9 mouse cellular contexts compared by ENCODE assay signal in genomic region chr2:35676075-35676665, GRCm38 (mm10).
DNase-seq lines count a peak whose midpoint lies in the region; ATAC-seq lines count a peak whose summit lies in the region.
"Had no signal": no experiment of that assay in that cellular context is flagged by ENCODE, and none has a peak within 500 bp of the region (broad histone marks: within the 10 kb centered on the region; RNA-seq: fewer than 3 reads in every experiment).

No protein-coding gene starts in this region.

- H3K9me3 ChIP-seq in kidney, embryonic 15.5 days (replicated peaks), result no peaks in the 10 kb centered on the region
- H3K9me3 ChIP-seq in neural tube, embryonic 14.5 days (ENCODE audit: control insufficient read depth, low read length), result no peaks in the 10 kb centered on the region

- peak overlapping the region; percentile 74 for H3K27ac ChIP-seq in kidney, embryonic 15.5 days
- peak overlapping the region; percentile 40 for H3K27ac ChIP-seq in neural tube, embryonic 14.5 days (ENCODE audit: low read depth, low read length)
- H3K27ac ChIP-seq: macrophage had no signal

- no peak overlapping the region for H3K4me3 ChIP-seq in kidney, embryonic 15.5 days (replicated peaks)
- no peak overlapping the region for H3K4me3 ChIP-seq in neural tube, embryonic 14.5 days (ENCODE audit: low read depth, low read length)

- peak; percentile 50 for DNase-seq in adrenal gland, postnatal 25 days
- DNase-seq in adrenal gland, postnatal 4 days (ENCODE audit: low spot score in 2 of 2), result no peak
- DNase-seq in retina, postnatal 1 day, result peak; percentile 68
- no peak for DNase-seq in retina, embryonic 14.5 days (ENCODE audit: low spot score)
- DNase-seq in right cerebral cortex, adult 2 months (ENCODE audit: low spot score in 2 of 2), result no peak
- DNase-seq in thymus, adult 18-20 months, result no peak

- H3K36me3 ChIP-seq in kidney, embryonic 15.5 days, result no peaks in the 10 kb centered on the region
- no peaks in the 10 kb centered on the region for H3K36me3 ChIP-seq in neural tube, embryonic 14.5 days (ENCODE audit: control insufficient read depth, insufficient read depth, low read length)

- no peak overlapping the region for H3K9ac ChIP-seq in kidney, embryonic 15.5 days
- H3K9ac ChIP-seq in neural tube, embryonic 14.5 days (replicated peaks; ENCODE audit: low read depth, low read length), result no peak overlapping the region

- ATAC-seq in kidney, embryonic 15.5 days (replicated peaks; ENCODE audit: low FRiP score), result peak; percentile 14; the same call in 1 of the 2 replicates
- ATAC-seq in neural tube, embryonic 14.5 days (ENCODE audit: low read depth), result no peak

- no peaks in the 10 kb centered on the region for H3K27me3 ChIP-seq in kidney, embryonic 15.5 days
- no peaks in the 10 kb centered on the region for H3K27me3 ChIP-seq in neural tube, embryonic 14.5 days (ENCODE audit: control insufficient read depth, insufficient read depth, low read length)

- 43% methylated on average over 5 of the region's 5 CpGs for WGBS in kidney, embryonic 15.5 days
- WGBS in neural tube, embryonic 14.5 days, result 27% methylated on average over 5 of the region's 5 CpGs

- H3K4me1 ChIP-seq in kidney, embryonic 15.5 days, result peaks cover 90% of the 10 kb centered on the region
- peaks cover 82% of the 10 kb centered on the region for H3K4me1 ChIP-seq in neural tube, embryonic 14.5 days (ENCODE audit: control insufficient read depth, insufficient read depth, low read length)

- no peak overlapping the region for H3K4me2 ChIP-seq in kidney, embryonic 15.5 days
- no peak overlapping the region for H3K4me2 ChIP-seq in neural tube, embryonic 14.5 days (ENCODE audit: low read depth, low read length)

Comparison
In these comparisons a context has a peak if more than half of its experiments do, and no peak if none do; other contexts are left out.
1. DNase-seq: peak in adrenal gland, postnatal 25 days (single experiment) and retina, postnatal 1 day (single experiment); none in adrenal gland, postnatal 4 days (0 of 2), retina, embryonic 14.5 days (single experiment), right cerebral cortex, adult 2 months (0 of 2) and thymus, adult 18-20 months (0 of 2).